Mouse (Mus musculus) embryo, embryonic 11 days (tissue): Measurements from ENCODE around the gene Mast4.
A peak's percentile ranks its signal among the peaks of the same experiment; 100 is the strongest.

Source experiments
- DNase-seq: peaks from one replicate; pipeline ENCODE4 v3.0.0-alpha.2; 2015

Gene Mast4

DNA sequence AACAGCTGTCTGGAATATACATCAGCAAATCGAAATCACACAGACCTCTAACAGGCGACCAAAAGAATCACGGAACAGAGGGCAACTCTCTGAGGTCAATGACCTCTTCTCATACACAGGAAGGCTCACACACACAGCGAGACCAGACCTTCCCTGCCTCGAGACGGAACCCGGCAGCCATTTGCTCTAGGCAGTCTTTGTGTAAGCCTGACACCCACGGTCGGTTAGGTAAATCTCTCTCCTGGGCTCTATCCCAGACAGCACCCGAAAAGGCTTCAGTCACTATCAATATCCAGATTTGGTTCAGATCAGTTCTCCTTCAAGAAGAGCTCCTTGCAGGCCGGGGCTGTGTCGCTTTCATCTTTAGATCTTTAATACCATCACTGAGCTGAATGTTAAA is 421.4 kb downstream of the Mast4 start:
- DNase-seq, result no peak

DNA sequence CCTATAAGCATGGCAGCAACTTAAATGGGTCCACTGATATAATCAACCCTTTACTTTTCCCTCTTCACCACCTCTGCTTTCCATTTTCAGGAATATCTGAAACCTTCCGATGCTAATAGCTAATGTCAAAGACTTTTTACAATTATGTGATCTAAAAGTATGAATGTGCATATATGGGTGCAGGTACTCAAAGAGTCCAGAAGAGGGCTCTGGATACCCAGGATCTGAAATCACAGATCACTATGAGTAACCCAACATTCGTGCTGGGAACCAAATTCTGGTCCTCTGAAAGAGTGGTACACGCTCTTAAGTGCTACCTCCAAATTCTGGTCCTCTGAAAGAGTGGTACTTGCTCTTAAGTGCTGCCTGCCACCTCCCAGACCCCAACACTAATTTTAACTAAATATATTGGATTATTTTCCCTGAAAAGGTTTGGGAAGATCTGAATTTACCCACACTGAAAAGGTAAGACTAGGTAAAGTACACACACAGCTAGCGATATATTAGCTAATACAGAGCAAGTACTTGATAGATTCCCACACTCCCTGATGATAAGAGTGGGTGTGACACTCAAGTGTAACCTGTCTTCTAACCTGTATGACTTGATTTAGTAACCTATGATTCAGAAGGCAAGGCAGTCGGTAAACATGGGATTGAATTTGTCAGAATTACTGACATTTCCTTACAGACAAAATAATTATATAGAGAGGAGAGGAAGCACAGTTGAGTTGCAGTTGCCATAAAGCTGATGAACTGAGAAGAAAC is 424.5 kb downstream of the Mast4 start:
- DNase-seq, result no peak

DNA sequence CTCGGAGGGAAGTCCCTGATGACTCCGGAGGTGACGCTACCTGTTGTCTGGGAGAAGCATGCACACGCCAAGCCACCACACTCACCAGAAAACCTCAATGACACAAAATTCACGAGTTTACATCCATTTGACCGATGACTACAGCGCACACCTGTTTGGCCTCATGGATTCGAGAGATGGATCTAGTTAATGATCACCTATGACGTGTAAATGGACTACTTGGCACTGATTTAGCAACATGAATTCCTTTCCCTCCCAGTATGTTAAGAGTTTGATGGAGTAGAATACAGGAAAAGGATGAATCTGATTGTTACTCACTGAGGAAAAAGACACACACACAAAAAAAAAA is 427.7 kb downstream of the Mast4 start:
- no peak for DNase-seq

DNA sequence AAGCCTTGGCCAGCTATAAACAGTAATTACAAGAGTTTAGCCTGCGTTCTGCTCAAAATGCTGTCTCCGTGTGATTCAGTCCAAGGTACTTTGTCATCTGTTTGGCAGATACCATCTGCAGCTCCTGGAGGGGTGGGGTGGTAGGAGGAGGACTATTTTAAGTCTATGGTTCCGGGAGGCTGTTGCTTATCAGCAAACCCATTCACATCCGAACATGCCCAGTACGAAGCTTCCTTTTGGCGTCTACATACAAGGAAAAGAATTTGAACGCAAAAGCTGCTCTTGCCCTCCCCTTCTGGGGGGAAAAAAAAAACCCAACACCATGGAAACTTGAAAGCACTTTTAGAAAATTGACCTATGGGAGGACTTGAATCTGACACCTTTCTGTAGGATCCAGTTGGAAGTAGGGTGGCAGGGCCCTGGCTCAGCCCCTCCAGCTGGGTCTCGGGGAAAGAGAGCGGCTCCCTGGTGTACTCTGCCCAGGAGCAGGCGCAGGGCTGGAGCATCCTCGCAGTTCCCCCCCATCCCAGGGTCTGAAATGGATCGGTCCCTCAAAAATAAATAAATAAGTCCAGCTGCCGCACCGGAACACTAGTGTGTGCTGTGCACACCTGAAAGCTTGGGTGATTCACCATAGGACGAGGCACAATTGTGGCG is 428.2 kb downstream of the Mast4 start:
- peak; percentile 91 for DNase-seq

DNA sequence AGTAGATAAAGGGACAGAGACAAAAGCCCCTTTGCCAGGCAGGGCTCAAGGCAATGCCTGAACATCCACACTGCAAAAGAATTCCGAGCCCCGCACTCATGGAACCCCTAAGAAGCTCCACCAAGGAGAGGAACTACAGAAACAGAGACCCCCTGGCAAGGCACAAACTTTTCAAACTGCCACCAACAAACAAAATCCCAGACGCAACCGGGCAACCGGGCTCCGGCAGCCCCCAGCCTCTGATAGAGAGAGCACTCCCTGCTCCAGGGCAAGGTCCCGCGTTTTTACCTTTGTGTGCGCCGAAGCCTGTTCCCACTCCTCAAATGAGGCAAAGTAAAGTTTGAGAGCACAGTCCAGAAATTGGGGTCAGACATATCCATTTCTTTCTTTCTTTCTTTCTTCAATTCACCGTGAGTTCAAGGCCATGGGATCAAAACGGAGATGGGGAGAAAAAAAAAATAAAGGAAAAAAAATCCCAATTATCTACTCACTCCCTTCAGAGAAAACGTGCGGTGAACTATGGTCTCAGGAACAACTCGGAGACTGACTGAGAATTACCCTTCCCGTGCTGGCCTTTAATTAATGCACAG is 428.8 kb downstream of the Mast4 start:
- DNase-seq, result peak; percentile 66

DNA sequence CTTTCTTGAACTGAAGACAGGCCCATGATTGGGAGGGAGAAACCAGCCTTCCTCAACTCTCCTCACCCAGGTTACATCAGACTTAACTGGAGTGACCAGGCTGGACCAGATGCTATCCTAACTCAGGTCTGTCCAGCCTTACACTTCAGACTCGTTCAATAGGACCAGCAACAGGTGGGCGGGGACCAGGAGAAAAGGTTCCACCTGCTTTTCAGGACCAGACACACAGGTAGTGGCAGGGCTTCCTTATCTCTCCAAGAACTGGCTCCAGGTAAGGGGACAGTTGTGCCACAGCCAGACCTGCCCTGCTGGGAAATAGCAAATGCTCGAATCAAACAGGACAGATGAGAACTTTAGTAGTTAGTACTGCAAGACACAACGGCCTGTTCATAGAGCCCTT is 430.6 kb downstream of the Mast4 start:
- DNase-seq, result no peak

DNA sequence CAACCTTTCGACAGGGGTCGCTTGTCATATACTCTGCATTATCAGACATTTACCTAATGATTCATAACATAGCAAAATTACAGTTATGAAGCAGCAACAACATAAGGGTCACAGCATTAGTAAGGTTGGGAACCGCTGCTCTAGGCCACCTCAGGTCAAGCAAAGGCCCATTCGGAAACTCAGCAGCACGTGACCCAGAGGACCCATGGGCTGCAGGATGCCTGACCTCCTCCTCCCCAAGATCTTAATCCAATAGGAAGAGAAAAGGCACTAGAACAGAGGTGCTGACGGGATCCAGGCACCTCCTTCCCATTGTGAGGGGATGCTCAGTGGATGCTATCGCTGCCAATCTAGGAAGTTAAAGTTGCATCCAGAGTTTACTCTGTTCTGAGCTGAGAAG is 432.2 kb downstream of the Mast4 start:
- DNase-seq, result no peak

DNA sequence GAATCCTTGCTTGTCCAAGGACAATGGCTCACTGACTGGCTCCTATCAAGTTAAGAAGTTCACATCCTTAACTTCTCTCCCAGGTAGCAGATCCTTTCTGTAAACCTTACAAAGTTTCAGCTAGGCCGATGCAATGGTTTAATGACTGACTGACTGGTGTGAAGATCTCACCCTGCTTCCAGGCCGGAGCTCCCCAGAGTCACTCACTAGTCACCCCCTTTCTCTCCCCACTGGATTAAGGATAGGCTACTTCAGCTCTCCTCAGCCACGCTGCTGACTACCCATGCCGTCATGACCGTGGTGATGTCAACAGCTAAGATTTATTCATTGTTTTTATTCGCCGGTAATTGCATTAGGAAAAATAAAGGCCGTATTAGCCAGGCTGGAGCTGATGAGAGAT is 433.8 kb downstream of the Mast4 start:
- DNase-seq, result no peak

DNA sequence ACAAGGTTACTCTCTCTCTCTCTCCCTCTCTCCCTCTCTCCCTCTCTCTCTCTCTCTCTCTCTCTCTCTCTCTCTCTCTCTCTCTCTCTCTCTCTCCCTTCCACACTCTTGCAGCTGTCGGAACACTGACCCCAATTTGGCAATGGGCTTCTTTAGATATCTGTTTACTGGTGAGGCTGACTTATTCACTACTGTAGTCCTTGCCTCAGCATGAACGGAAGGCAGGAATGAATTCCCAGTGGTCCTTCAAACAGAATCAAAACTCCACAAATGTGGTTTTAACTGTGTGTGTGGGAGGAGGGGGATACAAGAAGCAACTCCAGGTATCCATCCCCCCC is 434.2 kb downstream of the Mast4 start:
- DNase-seq, result no peak

DNA sequence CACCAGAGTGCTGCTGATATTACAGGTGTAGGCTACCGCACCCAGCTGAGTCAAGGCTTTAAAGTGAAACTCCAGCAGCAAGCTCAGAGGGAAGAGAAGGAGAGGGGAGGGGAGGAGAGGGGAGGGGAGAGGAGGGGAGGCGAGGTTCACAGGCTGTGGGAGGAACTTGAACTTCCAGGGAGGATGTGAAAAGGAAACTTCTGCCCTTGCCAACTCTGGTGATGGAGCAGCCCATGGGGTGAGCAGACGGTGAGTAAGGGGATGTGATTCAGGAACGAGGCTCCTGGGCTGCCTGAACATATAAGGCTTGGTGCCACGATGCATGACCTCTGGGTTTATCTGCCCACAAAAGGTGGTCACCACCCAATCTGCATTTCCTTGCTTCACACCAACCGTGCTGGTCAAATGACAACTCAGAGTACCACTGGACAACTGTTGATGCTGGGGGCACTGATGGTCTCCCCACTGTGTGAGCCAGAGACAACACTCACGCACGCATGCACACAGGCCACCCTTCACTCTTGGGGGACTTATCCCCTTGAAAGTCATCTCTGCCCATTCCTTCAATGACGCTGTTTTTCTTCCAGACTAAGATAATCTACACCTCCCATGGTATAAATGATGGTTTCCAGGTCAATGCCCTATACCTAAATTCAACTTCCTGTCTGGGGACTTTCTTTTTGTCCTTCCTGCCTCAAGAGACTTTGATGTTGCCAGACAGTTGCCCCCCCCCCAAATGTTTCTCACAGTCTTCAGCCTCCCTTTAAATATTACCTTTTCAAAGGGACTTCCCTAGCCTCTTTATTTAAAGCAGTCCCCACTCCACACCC is 434.8 kb downstream of the Mast4 start:
- DNase-seq, result no peak

DNA sequence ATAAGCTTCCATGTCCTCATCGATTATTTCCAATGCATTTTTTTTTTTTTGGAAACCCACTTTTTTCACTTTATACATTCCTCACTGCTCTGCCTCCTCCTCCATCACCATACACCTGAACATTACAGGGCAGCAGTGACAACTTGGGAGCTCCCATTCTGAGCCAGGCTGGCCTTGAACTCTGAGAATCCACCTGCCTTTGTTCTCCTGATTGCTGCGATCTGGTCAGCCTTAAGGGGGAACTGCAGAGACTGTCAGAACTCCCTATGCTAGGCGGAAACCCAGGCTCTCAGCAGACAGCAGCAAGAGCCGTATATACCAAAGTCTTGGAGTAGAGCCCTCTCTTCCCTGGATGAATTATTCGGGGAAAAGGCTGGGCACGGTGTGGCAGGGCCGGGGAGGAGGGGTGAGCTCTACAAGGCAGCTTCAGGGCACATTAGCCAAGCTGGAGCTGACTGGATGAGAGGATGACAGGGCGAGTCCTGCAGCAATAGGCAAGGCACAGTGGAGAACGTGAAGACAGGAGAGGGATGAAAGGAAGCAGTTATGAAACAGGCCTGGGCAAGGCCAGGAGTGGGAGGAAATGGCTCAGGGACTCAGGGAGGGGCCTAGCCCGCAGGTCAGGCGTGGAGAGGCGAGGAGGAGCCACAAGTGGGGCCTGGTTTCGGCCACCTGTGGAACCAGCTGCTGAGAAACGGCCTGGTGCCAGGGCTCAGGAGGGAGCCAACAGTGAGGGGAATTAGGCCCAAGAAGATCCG is 435.7 kb downstream of the Mast4 start:
- DNase-seq, result no peak

DNA sequence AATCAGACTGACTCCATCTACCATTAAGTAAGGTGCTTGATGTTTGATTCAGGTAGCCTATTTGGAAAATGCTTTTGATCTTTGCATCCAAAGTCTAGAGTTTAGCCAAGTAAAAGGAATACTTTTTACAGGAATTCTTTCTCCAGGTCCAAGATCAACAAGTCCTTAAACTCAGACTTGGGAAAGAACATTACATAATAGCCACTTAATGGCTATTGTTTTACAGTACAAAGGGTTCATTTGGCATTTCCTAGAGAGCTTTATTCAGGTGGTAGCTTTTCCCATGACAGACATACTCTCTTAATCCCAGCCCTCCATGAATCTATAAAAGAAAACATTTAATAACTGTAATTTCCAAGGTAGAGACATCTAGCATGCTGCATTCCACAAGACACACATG is 438.0 kb downstream of the Mast4 start:
- DNase-seq, result no peak

DNA sequence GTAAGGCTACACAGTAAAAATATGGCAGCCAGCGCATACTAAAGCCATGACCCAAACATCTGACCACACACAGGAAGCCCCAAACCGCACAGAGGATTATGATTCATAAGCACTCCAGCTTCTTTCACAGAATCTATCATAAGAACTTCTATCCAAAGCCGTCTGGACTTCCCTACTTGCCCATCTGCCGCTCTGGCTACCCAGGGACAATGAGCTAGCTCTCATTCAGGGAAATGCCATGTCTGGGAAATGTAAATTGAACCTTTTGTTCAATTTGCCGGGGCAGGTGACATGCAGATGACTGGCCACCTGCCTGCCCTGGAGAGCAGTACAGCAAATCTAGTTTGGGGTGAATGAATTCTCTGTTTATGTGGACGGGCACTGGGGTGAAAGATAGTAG is 438.4 kb downstream of the Mast4 start:
- DNase-seq, result no peak

DNA sequence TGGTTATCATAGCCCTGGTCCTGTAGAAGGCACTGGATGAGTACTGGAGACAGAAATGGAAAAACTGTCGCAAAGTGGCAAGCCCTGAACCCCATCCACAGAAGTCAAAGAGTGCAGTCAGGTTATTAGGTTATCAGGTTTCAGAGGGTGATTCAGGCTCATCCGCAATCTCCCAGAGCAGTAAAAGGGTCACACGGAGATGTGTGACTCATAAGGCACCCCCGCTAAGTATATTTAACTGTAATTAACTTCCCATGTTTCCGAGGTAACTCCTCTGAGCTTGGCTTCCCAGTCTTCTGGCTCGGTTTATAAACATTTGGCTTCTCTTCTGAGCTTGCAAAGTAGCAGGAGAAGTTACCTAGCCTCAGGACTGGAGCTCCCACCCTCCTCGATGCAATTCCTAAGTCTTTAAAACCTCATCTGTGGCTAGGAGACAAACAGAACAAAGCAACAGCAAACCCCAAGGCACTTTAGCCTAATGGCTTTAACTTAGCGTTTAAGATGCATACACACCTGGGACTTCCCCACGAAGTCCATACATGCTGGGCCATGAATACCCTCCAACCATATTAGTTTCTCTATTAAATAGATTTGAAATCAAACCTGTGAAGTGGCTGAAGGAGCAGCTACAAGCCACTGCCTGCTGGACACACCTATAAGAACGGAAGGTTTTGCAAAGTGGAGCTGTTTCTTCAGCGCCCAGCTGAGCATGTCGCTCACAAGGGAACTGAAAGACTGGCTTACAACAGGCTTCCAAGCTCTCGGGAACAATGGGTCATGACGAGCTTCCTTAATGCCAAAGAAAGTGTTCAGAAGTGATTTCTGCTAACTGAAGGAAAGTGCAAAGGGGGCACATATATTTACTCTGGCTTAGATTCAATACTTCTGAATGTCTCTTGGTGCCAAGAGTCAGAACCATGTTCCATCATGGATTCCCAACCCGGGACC is 439.7 kb downstream of the Mast4 start:
- DNase-seq, result no peak

DNA sequence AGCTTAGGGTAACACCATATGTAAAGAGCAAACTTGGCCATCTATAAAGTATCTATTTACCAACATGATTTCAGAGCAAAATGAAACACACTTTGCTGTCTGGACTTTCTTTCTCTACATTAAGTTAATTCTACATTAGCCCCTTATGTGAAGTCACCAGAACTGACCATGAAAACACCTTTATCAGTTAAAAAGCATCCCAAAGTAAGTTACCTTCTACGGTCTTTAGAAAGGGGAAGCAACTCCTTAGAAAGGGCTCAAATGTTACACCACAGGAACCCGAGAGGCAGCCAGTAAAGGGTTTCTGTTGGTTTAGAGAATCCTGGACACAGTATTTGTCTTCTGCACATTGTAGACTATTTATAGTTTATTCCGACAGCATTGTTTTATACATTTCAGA is 441.5 kb downstream of the Mast4 start:
- DNase-seq, result no peak

DNA sequence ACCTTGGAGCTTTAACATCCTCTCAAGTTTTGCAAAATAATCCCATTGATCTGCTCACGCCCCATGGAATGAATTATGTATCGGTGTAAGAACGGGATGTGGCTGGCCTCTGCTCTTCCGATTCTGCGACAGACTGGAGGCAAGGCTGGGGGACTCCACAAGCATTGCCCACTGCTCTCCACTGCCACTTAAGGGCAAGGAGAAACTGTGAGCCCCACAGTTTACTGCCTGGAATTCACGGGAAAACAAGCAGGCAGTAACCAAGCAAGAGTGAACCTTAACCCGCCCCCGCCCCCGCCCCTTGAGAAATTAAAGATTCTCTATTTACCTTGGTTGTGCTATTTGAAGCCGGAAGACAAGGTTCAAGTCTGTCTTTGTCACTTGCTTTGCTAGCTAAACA is 444.3 kb downstream of the Mast4 start:
- no peak for DNase-seq

DNA sequence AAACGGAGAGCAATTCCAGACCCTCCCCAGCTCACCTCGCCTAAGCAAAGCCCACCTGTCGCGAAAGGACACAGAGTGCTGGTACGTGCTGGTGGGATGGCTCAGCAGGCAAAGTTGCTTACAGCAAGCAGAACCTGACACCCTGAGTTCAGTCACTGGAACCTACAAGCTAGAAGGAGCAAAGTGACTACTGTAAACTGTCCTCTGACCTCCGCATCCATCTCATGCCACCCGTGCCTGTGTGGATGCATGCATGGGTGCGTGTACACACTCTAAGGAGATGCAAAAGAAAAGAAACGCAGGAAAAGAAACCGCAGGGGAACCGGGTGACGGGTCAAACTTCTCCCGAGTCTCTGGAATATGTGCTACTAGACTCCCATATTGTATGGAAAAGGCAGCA is 444.8 kb downstream of the Mast4 start:
- DNase-seq, result no peak

DNA sequence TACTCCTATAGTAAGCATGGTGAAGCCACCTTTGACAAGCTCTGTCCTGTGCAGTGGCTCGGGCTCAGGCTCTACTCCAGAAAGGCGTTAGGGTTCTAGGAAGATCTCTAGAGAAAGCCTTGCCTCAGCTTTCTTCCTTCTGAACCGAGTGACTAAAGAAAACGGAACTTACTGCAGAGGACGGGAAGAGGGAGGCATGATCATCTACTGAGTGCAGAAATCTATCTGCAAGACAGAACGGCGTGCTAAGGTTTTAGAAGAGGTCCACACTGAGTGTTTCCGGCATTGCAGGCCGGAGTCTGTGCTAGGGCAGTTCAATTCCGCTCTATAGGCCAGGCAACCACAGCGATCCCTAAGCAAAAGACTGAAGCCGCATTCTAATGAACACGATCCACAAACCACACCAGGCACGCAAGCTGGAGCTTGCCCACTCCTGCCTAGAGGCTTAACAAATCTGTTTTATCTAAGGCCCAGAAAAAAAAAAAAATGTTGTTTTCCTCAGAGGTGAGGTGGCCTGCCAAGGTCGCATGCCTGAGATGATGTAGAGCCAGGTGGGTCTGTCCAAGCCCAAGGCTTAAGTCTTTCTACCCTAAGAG is 445.3 kb downstream of the Mast4 start:
- DNase-seq, result no peak

DNA sequence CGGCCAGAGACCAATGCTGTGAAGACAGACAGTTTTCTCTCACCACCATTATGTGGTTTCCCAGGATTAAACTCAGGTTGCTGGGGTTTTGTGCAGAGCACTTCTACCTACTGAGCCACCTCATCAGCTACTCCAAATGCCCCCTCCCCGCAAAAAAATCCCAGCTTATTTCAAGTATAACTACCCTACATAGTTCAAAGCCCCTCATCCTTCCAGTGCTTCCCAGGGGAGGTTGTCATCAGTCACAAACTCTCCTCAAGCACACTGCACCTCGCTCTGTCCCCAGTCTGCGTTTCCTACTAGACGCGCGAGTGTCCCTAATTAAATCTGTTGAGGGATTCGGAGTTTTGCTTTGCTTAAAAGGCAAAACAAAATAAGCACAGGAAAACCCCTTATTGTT is 446.1 kb downstream of the Mast4 start:
- DNase-seq, result no peak

DNA sequence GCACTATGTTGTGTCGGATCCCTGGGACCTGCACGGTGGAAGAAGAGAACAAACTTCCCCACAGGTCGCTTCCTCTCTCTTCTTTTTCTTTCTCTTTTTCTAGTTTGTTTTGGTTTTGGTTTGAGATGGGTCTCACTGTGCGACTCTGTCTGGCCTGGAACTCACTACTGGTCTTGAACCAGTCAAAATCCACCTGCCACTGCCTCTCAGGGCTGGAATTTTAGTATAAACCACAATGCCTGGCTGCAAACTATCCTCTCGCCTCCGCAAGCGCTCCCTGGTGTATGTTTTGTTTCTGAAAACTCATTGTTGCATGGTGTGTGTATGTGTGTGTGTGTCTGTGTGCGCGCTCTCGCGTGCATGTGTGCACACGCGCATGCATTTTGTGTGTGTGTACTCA is 446.8 kb downstream of the Mast4 start:
- DNase-seq, result no peak

DNA sequence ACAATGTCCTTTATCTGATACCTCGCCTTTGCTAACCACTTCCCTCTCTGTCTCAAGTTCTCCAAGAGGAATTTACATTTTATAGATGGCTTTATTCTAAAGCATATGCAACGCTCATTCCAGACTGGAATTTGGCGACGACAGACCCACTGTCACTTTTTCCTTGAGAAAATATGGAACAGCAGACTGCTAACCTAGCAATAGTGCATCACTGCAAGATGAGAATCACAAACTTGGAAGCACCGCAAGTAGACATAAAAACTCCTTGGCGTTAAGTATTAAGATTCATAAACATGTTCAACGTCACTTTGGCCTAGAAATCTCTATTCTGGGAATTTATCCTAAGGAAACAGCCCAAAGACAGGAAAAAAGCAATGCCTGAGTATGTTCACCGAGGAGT is 447.5 kb downstream of the Mast4 start:
- no peak for DNase-seq
